Mouse (Mus musculus): ENCODE data around the gene Lrrn1. TPM values are rescaled to one million over a fixed set of nuclear protein-coding genes. Genes with fewer than 3 reads are reported as not detected.

The Lrrn1 gene
- total RNA-seq, 2 experiments from 2014 or later, result 101 to 114 TPM

GRCm38 (mm10) chr6:107583759-107584383 is 54.3 kb downstream of the Lrrn1 start:
- DNase-seq, result no peak

- DNase-seq, result no peak
Measured at GRCm38 (mm10) chr6:107605151-107605550, 75.6 kb downstream of the Lrrn1 start.

- DNase-seq, result no peak
Measured at GRCm38 (mm10) chr6:107614288-107614687, 84.7 kb downstream of the Lrrn1 start.
